Mouse (Mus musculus): ENCODE results near the gene Rpl18a. TPM values are rescaled to one million over a fixed set of nuclear protein-coding genes. Genes with fewer than 3 reads are reported as not detected.

The Rpl18a gene
- polyA plus RNA-seq, 1 experiment from 2014 or later: 2,947 TPM

DNA sequence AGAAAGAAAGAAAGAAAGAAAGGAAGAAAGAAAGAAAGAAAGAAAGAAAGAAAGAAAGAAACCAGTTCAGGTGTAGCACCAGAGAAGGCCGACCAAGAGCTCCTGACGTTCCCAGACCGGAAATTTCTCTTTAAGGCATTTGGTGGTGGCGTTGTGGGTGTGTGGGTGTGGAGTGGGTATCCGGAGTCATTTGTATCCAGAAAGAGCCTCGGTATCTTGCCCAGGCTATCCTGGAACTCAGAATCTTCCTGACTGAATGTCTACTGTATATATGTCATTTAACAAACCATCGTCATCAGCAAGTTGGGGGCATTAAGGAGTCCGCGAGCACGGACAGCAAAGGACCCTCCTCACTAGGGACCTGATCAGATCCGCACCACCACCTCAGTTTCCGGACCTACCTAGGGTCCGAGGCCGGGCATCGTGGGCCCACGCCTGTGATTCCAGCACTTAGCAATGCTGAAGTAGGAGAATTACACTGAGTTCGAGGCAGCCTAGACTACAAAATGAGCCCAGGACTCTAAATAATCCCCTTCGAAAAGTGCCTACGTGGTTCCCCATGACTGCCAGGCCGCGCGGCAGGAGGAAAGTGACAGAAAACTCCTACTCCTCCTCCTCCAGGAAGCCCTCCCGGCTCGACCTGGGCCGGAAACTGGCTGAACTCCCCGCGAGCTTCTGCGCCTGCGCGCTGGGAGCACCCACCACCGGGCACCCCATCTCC, 24.4 kb downstream of the Rpl18a start:
- peak overlapping the region; percentile 89 for H3K4me2 ChIP-seq (replicated peaks; ENCODE audit: low read depth)
- 3% methylated on average over 31 of the region's 31 CpGs for WGBS
- peak overlapping the region; percentile 61 for H3K4me3 ChIP-seq (ENCODE audit: low read depth, low read length)
- H3K9me3 ChIP-seq (ENCODE audit: control insufficient read depth): no peaks in the 10 kb centered on the region
- no peaks in the 10 kb centered on the region for H3K27me3 ChIP-seq (replicated peaks; ENCODE audit: control insufficient read depth, insufficient read depth, low read length)
- no peak for TF ChIP-seq CTCF (IDR thresholded peaks at IDR 0.05; ENCODE audit: low read depth)
- H3K4me1 ChIP-seq (replicated peaks; ENCODE audit: control insufficient read depth, insufficient read depth, low read length): no peaks in the 10 kb centered on the region; the same call in 1 of the 2 replicates
- H3K9ac ChIP-seq (ENCODE audit: low read depth, low read length): peak overlapping the region; percentile 57
- no peak for ATAC-seq
- H3K36me3 ChIP-seq (ENCODE audit: control insufficient read depth, insufficient read depth): peaks cover 4% of the 10 kb centered on the region; the same call in 1 of the 2 replicates
- peak overlapping the region; percentile 21; the same call in 1 of the 2 replicates for H3K27ac ChIP-seq (ENCODE audit: low read depth, low read length)

DNA sequence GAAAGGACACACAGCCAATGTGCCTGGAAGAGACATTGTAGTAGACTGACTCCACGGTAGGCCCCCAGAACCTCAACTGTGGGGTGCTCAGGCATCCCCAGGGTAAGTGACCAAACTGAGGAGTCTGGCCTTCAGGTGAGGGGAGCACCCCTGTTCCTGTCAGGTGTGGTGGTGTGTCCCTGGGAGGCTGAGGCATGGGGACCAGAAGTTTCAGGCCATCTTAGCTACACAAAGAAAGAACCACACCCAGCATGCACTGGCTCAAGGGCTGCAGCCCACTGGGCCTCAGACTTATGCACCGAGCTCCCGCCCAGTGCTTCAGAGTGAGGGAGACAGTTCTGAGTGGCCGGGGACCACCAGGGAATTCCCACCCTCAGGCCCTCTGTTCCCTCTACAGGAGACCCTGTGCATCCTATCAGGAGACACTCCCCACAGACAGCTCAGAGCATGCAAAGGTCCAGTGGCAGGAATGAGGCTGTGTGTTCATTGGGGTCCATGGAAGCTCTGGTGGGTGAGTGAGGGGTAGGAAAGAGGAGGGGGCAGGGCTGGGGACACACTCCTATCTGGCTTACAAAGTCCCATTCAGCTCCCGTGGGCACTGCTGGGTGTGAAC, 25.9 kb downstream of the Rpl18a start:
- no peak for ATAC-seq
- H3K36me3 ChIP-seq (ENCODE audit: control insufficient read depth, insufficient read depth): peaks cover 8% of the 10 kb centered on the region; the same call in 1 of the 2 replicates
- H3K27ac ChIP-seq (ENCODE audit: low read depth, low read length): no peak overlapping the region
- H3K27me3 ChIP-seq (replicated peaks; ENCODE audit: control insufficient read depth, insufficient read depth, low read length): no peaks in the 10 kb centered on the region
- H3K9me3 ChIP-seq (ENCODE audit: control insufficient read depth): no peaks in the 10 kb centered on the region
- no peak overlapping the region for H3K4me2 ChIP-seq (replicated peaks; ENCODE audit: low read depth)
- H3K9ac ChIP-seq (ENCODE audit: low read depth, low read length): no peak overlapping the region
- no peak for TF ChIP-seq CTCF (IDR thresholded peaks at IDR 0.05; ENCODE audit: low read depth)
- 87% methylated on average over 5 of the region's 5 CpGs for WGBS
- H3K4me3 ChIP-seq (ENCODE audit: low read depth, low read length): no peak overlapping the region
- H3K4me1 ChIP-seq (replicated peaks; ENCODE audit: control insufficient read depth, insufficient read depth, low read length): no peaks in the 10 kb centered on the region; the same call in 1 of the 2 replicates

DNA sequence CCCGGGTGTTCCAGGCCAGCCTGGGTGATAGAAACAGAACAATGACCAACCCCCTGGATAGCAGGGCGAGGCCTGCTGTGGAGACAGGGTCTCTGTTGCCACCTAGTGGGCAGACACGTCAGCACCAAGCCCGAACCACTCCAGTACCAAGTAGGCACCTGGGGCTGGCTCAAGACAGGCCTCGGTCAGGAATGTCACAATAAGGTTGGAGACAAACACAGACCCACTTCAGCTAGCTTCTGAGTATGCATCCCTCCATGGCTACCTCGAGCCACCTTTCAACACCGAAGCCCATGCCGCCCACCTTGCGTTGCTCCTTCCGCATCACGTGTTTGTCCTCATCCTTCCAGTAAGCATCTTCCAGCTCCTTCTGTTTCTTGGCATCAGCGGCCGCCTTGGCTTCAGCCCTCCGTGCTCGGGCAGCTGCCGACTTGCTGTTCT, 27.6 kb downstream of the Rpl18a start:
- H3K4me3 ChIP-seq (ENCODE audit: low read depth, low read length): no peak overlapping the region
- WGBS: 50% methylated on average over 16 of the region's 16 CpGs
- no peak overlapping the region for H3K9ac ChIP-seq (ENCODE audit: low read depth, low read length)
- peak; percentile 98 for TF ChIP-seq CTCF (IDR thresholded peaks at IDR 0.05; ENCODE audit: low read depth)
- H3K27ac ChIP-seq (ENCODE audit: low read depth, low read length): no peak overlapping the region
- peaks cover 5% of the 10 kb centered on the region for H3K27me3 ChIP-seq (replicated peaks; ENCODE audit: control insufficient read depth, insufficient read depth, low read length)
- peaks cover 8% of the 10 kb centered on the region; the same call in 1 of the 2 replicates for H3K36me3 ChIP-seq (ENCODE audit: control insufficient read depth, insufficient read depth)
- peak overlapping the region; percentile 59; the same call in 1 of the 2 replicates for H3K4me2 ChIP-seq (replicated peaks; ENCODE audit: low read depth)
- no peaks in the 10 kb centered on the region for H3K9me3 ChIP-seq (ENCODE audit: control insufficient read depth)
- ATAC-seq: 0 out of 2 replicates have a peak, but pooled peaks have one; percentile 5
- H3K4me1 ChIP-seq (replicated peaks; ENCODE audit: control insufficient read depth, insufficient read depth, low read length): peaks cover 5% of the 10 kb centered on the region

DNA sequence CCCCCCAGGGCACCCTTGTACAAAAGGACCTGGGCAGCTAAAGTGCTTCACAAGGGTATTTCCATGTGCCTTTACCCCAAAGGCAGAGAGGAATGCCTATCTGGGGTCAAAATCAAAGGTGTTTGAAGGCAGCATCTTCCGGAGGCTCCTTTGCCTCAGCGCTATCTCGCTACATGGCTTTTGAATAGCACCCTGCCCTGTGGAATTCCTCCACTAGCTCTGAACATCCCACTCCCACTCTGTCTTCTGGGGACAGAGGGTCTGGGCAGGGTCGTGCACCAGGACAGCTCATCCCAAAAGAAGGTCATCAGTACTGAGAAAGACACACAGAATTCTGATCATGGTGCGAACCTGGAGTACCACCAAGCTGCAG, 28.0 kb downstream of the Rpl18a start:
- peaks cover 8% of the 10 kb centered on the region; the same call in 1 of the 2 replicates for H3K36me3 ChIP-seq (ENCODE audit: control insufficient read depth, insufficient read depth)
- peaks cover 9% of the 10 kb centered on the region for H3K27me3 ChIP-seq (replicated peaks; ENCODE audit: control insufficient read depth, insufficient read depth, low read length)
- peak overlapping the region; percentile 59 for H3K4me2 ChIP-seq (replicated peaks; ENCODE audit: low read depth)
- 46% methylated on average over 5 of the region's 5 CpGs for WGBS
- H3K27ac ChIP-seq (ENCODE audit: low read depth, low read length): no peak overlapping the region
- H3K4me3 ChIP-seq (ENCODE audit: low read depth, low read length): no peak overlapping the region
- H3K9ac ChIP-seq (ENCODE audit: low read depth, low read length): no peak overlapping the region
- peaks cover 5% of the 10 kb centered on the region for H3K4me1 ChIP-seq (replicated peaks; ENCODE audit: control insufficient read depth, insufficient read depth, low read length)
- no peaks in the 10 kb centered on the region for H3K9me3 ChIP-seq (ENCODE audit: control insufficient read depth)
- ATAC-seq: no peak
- no peak for TF ChIP-seq CTCF (IDR thresholded peaks at IDR 0.05; ENCODE audit: low read depth)

DNA sequence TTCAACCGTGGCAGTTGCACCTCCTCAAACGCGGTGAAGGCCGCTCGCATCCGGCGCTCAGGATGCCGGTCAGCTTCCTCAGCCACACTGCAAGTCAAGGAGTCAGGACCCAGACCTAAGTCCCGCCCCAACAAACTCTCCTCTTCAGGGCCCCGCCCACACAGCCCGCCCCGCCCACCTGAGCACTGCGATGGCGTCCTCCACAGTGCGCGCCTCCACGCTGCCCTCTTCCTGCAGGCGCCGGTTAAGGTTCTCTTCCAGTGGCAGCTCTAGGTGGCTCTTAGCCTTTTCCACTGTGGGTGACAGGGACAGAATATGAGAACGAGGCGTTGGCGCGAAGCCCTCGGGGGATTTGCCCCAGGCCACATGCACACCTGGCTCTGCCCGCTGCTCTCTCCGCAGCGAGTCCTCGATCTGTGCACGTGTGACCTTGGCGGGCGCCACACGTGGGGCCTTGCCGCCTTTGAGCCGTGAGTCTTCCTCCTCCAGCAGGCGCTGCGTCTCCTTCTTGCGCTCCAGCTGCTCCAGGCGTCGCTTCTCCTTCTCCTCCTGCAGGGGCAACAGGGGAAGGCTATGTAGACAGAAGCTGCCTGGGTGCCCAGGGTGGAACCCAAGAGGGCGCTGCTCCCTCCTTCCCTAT, 28.5 kb downstream of the Rpl18a start:
- H3K4me1 ChIP-seq (replicated peaks; ENCODE audit: control insufficient read depth, insufficient read depth, low read length): peaks cover 5% of the 10 kb centered on the region
- no peak overlapping the region for H3K27ac ChIP-seq (ENCODE audit: low read depth, low read length)
- WGBS: 24% methylated on average over 40 of the region's 40 CpGs
- H3K9ac ChIP-seq (ENCODE audit: low read depth, low read length): no peak overlapping the region
- no peak for ATAC-seq
- no peaks in the 10 kb centered on the region for H3K9me3 ChIP-seq (ENCODE audit: control insufficient read depth)
- peak; percentile 43 for TF ChIP-seq CTCF (IDR thresholded peaks at IDR 0.05; ENCODE audit: low read depth)
- H3K4me3 ChIP-seq (ENCODE audit: low read depth, low read length): 0 out of 2 replicates have a peak overlapping the region, but pooled peaks have one; percentile 18
- H3K36me3 ChIP-seq (ENCODE audit: control insufficient read depth, insufficient read depth): peaks cover 8% of the 10 kb centered on the region; the same call in 1 of the 2 replicates
- peak overlapping the region; percentile 59 for H3K4me2 ChIP-seq (replicated peaks; ENCODE audit: low read depth)
- H3K27me3 ChIP-seq (replicated peaks; ENCODE audit: control insufficient read depth, insufficient read depth, low read length): peaks cover 14% of the 10 kb centered on the region

DNA sequence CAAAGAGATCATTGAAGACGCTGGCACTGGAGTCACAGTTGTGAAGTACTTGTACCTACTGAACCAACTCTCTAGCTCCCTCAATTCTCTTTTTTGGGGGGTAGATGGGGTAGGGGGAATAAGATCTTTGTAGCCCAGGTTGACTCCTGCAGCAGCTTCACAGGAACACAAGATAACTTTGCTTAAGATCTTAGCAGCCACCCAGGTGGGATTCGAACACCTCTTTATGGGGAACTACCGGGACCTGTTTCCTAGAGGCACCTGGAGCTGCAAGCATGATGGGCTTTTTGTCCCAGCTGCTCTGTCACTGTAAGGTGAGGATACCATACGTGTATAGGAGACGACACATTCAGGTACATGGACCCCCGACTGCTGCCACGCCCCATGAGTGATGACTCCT, 30.6 kb downstream of the Rpl18a start:
- Histone ChIP-seq H3K27ac (ENCODE audit: low read depth, low read length) (no peak overlapping the region), H3K4me2 (replicated peaks; ENCODE audit: low read depth) (no peak overlapping the region; the same call in 1 of the 2 replicates)
- WGBS: 81% methylated on average over 7 of the region's 7 CpGs

More for the DNA sequence above, 30.6 kb downstream of the Rpl18a start:
- H3K9ac ChIP-seq (ENCODE audit: low read depth, low read length): no peak overlapping the region
- no peak for ATAC-seq
- TF ChIP-seq CTCF (IDR thresholded peaks at IDR 0.05; ENCODE audit: low read depth): no peak
- peaks cover 35% of the 10 kb centered on the region for H3K27me3 ChIP-seq (replicated peaks; ENCODE audit: control insufficient read depth, insufficient read depth, low read length)
- H3K4me3 ChIP-seq (ENCODE audit: low read depth, low read length): no peak overlapping the region
- peaks cover 13% of the 10 kb centered on the region for H3K4me1 ChIP-seq (replicated peaks; ENCODE audit: control insufficient read depth, insufficient read depth, low read length)
- peaks cover 8% of the 10 kb centered on the region; the same call in 1 of the 2 replicates for H3K36me3 ChIP-seq (ENCODE audit: control insufficient read depth, insufficient read depth)
- H3K9me3 ChIP-seq (ENCODE audit: control insufficient read depth): no peaks in the 10 kb centered on the region
